Mouse (Mus musculus) layer of hippocampus, adult 18-20 months (tissue): Measurements from ENCODE around the gene Cyp2u1. TPM values are rescaled to one million over a fixed set of nuclear protein-coding genes. Genes with fewer than 3 reads are reported as not detected.

ENCODE experiments used
- DNase-seq, 2 experiments: peaks; one replicate each; pipeline ENCODE4 v3.0.0; 2022; ENCODE audit warnings: low spot score in 2 of 2
- total RNA-seq, 2 experiments: library from RNA; stranded (reverse); gene quantifications; 2 replicates each; pipeline ENCODE4 v1.2.3; 2021

Gene Cyp2u1
- total RNA-seq, 2 experiments from 2014 or later: 18.1 to 20.8 TPM

- DNase-seq: no peak
Measured at GRCm38 (mm10) chr3:131258921-131259320, 44.1 kb downstream of the Cyp2u1 start.

GRCm38 (mm10) chr3:131255399-131255981 lies 47.5 kb downstream of the Cyp2u1 start:
- DNase-seq: no peak

- DNase-seq: no peak
Measured at GRCm38 (mm10) chr3:131254991-131255390, 48.0 kb downstream of the Cyp2u1 start.

- no peak for DNase-seq
Measured at GRCm38 (mm10) chr3:131251601-131252000, 51.4 kb downstream of the Cyp2u1 start.

- DNase-seq: no peak
Measured at GRCm38 (mm10) chr3:131250978-131251377, 52.0 kb downstream of the Cyp2u1 start.

- no peak for DNase-seq
Measured at GRCm38 (mm10) chr3:131250283-131250682, 52.7 kb downstream of the Cyp2u1 start.

- no peak for DNase-seq
Measured at GRCm38 (mm10) chr3:131248444-131248843, 54.6 kb downstream of the Cyp2u1 start.

- no peak for DNase-seq
Measured at GRCm38 (mm10) chr3:131247851-131248250, 55.2 kb downstream of the Cyp2u1 start.

- no peak for DNase-seq
Measured at GRCm38 (mm10) chr3:131247447-131247846, 55.6 kb downstream of the Cyp2u1 start.

GRCm38 (mm10) chr3:131246579-131247046 lies 56.4 kb downstream of the Cyp2u1 start:
- DNase-seq: no peak

GRCm38 (mm10) chr3:131245766-131246578 lies 57.1 kb downstream of the Cyp2u1 start:
- DNase-seq: peak; percentile 36 to 79

Other genes with a start within 250 kb of the Cyp2u1 start
- gene Lef1, start 192.8 kb downstream of the Cyp2u1 start, total RNA-seq: 1 to 10 TPM; 4.0 to 4.9 TPM
- gene Hadh, start 31.1 kb downstream of the Cyp2u1 start, total RNA-seq: 10 to 100 TPM; 21.5 to 23.5 TPM
- 1 to 10 TPM; 1.7 to 2.2 TPM for gene Sgms2, start 188.2 kb upstream of the Cyp2u1 start, total RNA-seq